Mouse (Mus musculus): ENCODE measurements around the gene Fmo9. TPM values are rescaled to one million over a fixed set of nuclear protein-coding genes. Genes with fewer than 3 reads are reported as not detected.

The Fmo9 gene
- not detected for total RNA-seq (2021)
- long read RNA-seq, experiment 1 = 0 reads
- long read RNA-seq, experiment 2 = 0 reads

DNA sequence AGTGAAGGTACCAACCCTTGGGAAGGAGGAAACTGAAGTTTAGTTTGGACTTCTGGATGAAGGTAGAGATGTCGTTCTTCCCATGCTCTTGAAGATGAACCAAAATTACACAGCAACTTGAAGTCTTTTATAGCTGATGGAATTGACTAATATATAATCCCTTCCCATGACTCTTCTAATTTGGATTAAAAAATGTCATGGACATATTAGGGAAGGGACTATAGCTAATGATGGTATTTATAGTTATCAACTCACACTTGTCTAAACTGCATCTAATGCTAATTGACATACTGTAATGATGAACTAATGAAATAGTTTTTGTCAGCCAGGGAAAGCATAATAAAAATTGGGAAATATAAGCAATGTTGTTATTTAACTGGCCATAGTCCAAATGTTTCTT is at the start of gene Fmo9:
TSS of gene Fmo9 (minus strand) at position 101 of the 400 bp plus-strand sequence.
- no peak for DNase-seq

DNA sequence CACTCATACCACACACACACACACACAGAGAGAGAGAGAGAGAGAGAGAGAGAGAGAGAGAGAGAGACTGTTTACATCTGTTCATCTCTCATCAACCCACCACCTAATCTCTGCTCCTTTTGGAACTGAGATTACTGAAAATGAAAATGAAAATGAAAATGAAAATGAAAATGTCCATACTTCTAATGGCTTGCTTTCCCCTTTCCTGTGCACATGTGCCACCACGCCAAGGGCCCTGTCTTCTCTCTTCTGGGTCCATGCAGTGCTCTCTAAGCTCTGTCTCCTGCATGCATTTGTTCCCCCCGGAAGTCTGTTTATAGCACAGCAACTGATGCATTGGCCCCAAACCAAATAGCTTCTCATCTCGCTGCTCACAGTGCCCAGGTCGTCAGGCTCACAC is 49.2 kb upstream of the Fmo9 start:
- no peak for DNase-seq

DNA sequence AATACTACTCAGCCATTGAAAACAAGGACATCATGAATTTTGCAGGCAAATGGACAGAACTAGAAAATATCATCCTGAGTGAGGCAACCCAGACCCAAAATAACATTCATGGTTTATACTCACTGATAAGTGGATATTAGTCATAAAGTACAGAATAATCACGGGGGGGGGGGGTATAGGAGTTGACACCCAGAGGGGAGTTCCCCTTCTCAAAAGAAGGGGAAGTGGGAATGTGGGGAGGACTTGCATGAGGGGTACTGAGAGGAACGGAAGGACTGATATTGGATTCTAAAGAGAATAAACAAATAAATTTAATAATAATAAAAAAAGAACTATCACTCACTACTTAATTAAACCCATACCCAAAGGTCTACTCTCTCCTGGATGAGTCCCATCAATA is 48.6 kb upstream of the Fmo9 start:
- no peak for DNase-seq

DNA sequence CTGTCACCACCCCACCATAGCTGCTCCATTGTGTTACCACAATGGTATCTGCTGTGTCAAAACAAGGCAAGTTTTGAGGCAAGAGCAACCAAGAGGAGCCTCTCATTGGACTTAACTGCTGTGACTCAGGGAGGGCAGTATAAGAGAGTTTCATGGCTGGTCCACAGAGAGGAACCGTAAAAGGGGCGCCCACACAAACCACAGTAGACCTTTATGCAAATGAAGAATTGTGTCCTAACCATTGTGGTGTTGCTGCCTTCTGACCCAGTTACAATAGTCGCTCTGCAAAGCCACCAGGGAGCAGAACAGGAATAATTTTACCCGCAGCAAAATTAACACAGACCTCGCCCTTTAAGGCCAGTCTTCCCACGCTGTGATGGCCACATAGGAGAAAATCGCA is 29.2 kb upstream of the Fmo9 start:
- DNase-seq = no peak

DNA sequence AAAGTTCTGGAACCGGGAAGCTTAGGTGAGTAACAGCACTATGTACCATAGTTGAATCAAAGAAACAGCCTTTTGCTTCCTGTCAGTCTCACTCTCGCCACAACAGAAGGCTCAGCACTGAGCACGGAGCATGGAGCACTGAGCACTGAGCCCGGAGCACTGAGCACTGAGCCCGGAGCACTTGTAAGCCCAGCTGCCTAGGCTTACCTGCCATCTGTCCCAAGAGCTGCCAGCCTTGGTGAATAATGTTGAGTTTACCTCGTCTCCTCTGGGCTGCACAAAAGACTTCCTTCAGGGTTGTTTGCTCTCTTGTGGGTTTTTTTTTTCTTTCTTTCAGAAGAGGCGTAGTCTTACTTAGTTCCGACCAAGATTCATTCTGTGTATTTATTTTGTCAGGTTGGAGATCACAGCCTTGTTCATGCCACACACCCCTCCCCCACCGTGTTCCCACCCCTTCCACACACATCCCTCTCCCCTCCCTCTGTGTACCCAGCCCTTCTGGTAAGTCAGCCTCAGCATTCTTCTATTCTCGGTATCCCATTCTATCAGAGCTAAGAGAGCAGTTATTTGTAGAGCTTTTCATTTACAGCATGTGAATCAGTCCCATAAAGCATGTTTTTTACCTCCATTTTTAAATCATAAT is 20.7 kb upstream of the Fmo9 start:
- no peak for DNase-seq

DNA sequence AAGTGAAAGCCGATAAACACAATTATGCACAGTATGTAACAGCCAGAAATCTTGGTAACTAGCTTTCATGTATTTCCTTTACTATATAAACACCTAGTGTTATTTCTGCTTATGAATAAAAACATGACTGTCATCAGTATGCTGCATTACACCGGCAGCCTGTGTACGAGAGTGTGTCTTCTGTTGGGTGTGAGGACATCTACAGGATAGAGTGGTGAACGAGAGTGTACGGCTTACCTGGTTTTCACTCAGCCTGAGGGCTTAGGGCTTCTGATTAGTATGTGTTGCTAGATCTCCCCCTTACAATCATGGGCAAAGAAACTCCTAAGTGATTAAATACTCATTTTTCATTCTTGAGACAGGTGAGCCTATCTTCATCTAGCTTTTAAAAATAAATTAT is 12.4 kb downstream of the Fmo9 start:
- no peak for DNase-seq

DNA sequence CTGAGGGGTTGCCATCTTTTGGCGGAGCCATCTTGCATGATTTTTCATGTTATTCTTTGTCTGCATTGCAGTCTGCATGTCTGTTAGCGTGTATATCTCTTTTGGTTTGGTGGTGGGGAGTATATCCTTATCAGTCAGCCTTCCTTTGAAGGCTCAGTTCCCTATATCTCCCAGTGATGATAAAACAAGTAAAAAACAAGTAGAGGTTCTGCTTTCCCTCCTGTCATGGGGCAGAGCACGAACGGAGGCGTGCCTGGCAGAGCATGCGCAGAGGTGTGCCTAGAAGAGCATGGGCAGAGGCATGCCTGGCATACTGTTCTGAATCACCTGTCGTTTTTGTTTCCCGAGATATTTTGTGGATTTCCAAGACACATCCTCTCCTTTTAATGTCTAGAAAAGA is 20.8 kb downstream of the Fmo9 start:
- DNase-seq = no peak

DNA sequence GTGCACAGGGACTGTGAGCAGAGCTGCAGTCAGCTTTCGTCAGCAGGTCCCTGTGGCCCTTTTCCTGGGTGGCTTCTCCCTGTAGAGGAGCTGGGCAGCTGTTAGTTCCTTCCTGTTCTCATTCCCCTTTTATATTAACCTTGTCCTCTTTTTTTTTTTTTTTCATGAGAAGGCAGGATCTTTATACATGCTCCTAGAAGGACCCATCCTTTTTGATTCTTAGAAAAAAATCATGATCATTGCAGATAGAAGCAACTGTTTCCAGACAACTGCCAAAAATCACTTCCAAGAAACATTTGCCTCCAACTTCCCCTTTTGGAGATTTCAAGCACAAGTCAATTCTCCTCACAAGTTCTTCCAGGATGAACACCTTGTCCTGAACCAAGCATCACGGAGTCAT is 34.1 kb downstream of the Fmo9 start, which contains the start of gene Gm4847:
TSS of gene Gm4847 (minus strand) at position 101 of the 400 bp plus-strand sequence.
- no peak for DNase-seq

Small RNA genes within 50 kb of the gene (microRNA-seq; reads per million reads assigned to microRNA genes)
- gene Gm22992 = 0 reads per million in 2 experiments

Other genes with a start within 250 kb of the Fmo9 start
- gene Gm4846, start 184.3 kb downstream of the Fmo9 start, total RNA-seq (2021) = not detected
- gene Gm4847, start 34.2 kb downstream of the Fmo9 start, total RNA-seq (2021) = not detected